Mouse (Mus musculus): Measurements from ENCODE around the gene Six3. TPM values are rescaled to one million over a fixed set of nuclear protein-coding genes. Genes with fewer than 3 reads are reported as not detected.
A peak's percentile ranks its signal among the peaks of the same experiment; 100 is the strongest.

Six3 gene
- polyA plus RNA-seq, 1 experiment, result not detected

GRCm38 (mm10) chr17:85637876-85638275, 24.5 kb downstream of the Six3 start:
- TF ChIP-seq POLR2A (IDR thresholded peaks at IDR 0.05; ENCODE audit: low read depth, low read length) (no peak), CTCF (IDR thresholded peaks at IDR 0.05; ENCODE audit: borderline replicate concordance, insufficient read depth, low read length) (no peak)
- Histone ChIP-seq H3K27ac (ENCODE audit: insufficient read depth, low read length) (no peak overlapping the region), H3K4me1 (ENCODE audit: control insufficient read depth, insufficient read depth, low read length) (no peaks in the 10 kb centered on the region), H3K4me3 (ENCODE audit: insufficient read depth, low read length) (no peak overlapping the region)

- Histone ChIP-seq H3K27ac (ENCODE audit: insufficient read depth, low read length) (no peak overlapping the region), H3K4me1 (ENCODE audit: control insufficient read depth, insufficient read depth, low read length) (no peaks in the 10 kb centered on the region), H3K4me3 (ENCODE audit: insufficient read depth, low read length) (no peak overlapping the region)
- TF ChIP-seq POLR2A (IDR thresholded peaks at IDR 0.05; ENCODE audit: low read depth, low read length), result no peak
- TF ChIP-seq CTCF (IDR thresholded peaks at IDR 0.05; ENCODE audit: borderline replicate concordance, insufficient read depth, low read length), result no peak
These were observed 31.9 kb downstream of the Six3 start for GRCm38 (mm10) chr17:85645312-85645711.

- Histone ChIP-seq H3K4me3 (ENCODE audit: insufficient read depth, low read length) (no peak overlapping the region), H3K4me1 (ENCODE audit: control insufficient read depth, insufficient read depth, low read length) (no peaks in the 10 kb centered on the region), H3K27ac (ENCODE audit: insufficient read depth, low read length) (no peak overlapping the region)
- TF ChIP-seq CTCF (IDR thresholded peaks at IDR 0.05; ENCODE audit: borderline replicate concordance, insufficient read depth, low read length), result peak; percentile 40; the same call in 1 of the 2 replicates
- TF ChIP-seq POLR2A (IDR thresholded peaks at IDR 0.05; ENCODE audit: low read depth, low read length), result no peak
These were observed 32.6 kb downstream of the Six3 start for GRCm38 (mm10) chr17:85645718-85646665.

GRCm38 (mm10) chr17:85660016-85660415, 46.6 kb downstream of the Six3 start:
- no peaks in the 10 kb centered on the region for H3K4me1 ChIP-seq (ENCODE audit: control insufficient read depth, insufficient read depth, low read length)
- TF ChIP-seq POLR2A (IDR thresholded peaks at IDR 0.05; ENCODE audit: low read depth, low read length) (no peak), CTCF (IDR thresholded peaks at IDR 0.05; ENCODE audit: borderline replicate concordance, insufficient read depth, low read length) (no peak)

GRCm38 (mm10) chr17:85661521-85661920, 48.1 kb downstream of the Six3 start:
- no peak overlapping the region for H3K4me3 ChIP-seq (ENCODE audit: insufficient read depth, low read length)
- H3K27ac ChIP-seq (ENCODE audit: insufficient read depth, low read length), result no peak overlapping the region
- no peak for TF ChIP-seq POLR2A (IDR thresholded peaks at IDR 0.05; ENCODE audit: low read depth, low read length)
- TF ChIP-seq CTCF (IDR thresholded peaks at IDR 0.05; ENCODE audit: borderline replicate concordance, insufficient read depth, low read length), result no peak
- H3K4me1 ChIP-seq (ENCODE audit: control insufficient read depth, insufficient read depth, low read length), result no peaks in the 10 kb centered on the region

More at GRCm38 (mm10) chr17:85660016-85660415, 46.6 kb downstream of the Six3 start:
- Histone ChIP-seq H3K4me3 (ENCODE audit: insufficient read depth, low read length) (no peak overlapping the region), H3K27ac (ENCODE audit: insufficient read depth, low read length) (no peak overlapping the region)

GRCm38 (mm10) chr17:85664202-85664601, 50.8 kb downstream of the Six3 start:
- TF ChIP-seq CTCF (IDR thresholded peaks at IDR 0.05; ENCODE audit: borderline replicate concordance, insufficient read depth, low read length) (no peak), POLR2A (IDR thresholded peaks at IDR 0.05; ENCODE audit: low read depth, low read length) (no peak)
- H3K27ac ChIP-seq (ENCODE audit: insufficient read depth, low read length), result no peak overlapping the region
- no peaks in the 10 kb centered on the region for H3K4me1 ChIP-seq (ENCODE audit: control insufficient read depth, insufficient read depth, low read length)
- no peak overlapping the region for H3K4me3 ChIP-seq (ENCODE audit: insufficient read depth, low read length)

GRCm38 (mm10) chr17:85664618-85665320, 51.4 kb downstream of the Six3 start:
- Histone ChIP-seq H3K4me1 (ENCODE audit: control insufficient read depth, insufficient read depth, low read length) (no peaks in the 10 kb centered on the region), H3K4me3 (ENCODE audit: insufficient read depth, low read length) (peak overlapping the region; percentile 15; the same call in 1 of the 2 replicates), H3K27ac (ENCODE audit: insufficient read depth, low read length) (no peak overlapping the region)
- TF ChIP-seq POLR2A (IDR thresholded peaks at IDR 0.05; ENCODE audit: low read depth, low read length) (no peak), CTCF (IDR thresholded peaks at IDR 0.05; ENCODE audit: borderline replicate concordance, insufficient read depth, low read length) (peak; percentile 82)

Other genes starting within 250 kb of the Six3 start
- 5.0 and 8.9 TPM in 2 replicates for gene Six2, start 74.7 kb downstream of the Six3 start, polyA plus RNA-seq (2011; ENCODE audit: insufficient read length, low read depth, missing spikeins)